Mouse (Mus musculus): ENCODE measurements around the gene Nacc1. TPM values are rescaled to one million over a fixed set of nuclear protein-coding genes. Genes with fewer than 3 reads are reported as not detected.

Nacc1 gene
- polyA plus RNA-seq, 1 experiment, result 86.7 TPM

- Histone ChIP-seq H3K4me1 (ENCODE audit: control insufficient read depth, insufficient read depth, low read length) (peaks cover 2% of the 10 kb centered on the region), H3K27ac (ENCODE audit: insufficient read depth, low read length) (peak overlapping the region; percentile 69; the same call in 1 of the 2 replicates), H3K4me3 (ENCODE audit: insufficient read depth, low read length) (peak overlapping the region; percentile 69)
- TF ChIP-seq POLR2A (IDR thresholded peaks at IDR 0.05; ENCODE audit: extremely low read depth, insufficient read depth, low read length), result peak; percentile 11; the same call in 1 of the 2 replicates
- TF ChIP-seq CTCF (IDR thresholded peaks at IDR 0.05; ENCODE audit: extremely low read depth, insufficient read depth, low read length), result no peak; the same call in 1 of the 2 replicates
These were observed 48.3 kb downstream of the Nacc1 start for GRCm38 (mm10) chr8:84639162-84640009.

GRCm38 (mm10) chr8:84638555-84639161 lies 49.0 kb downstream of the Nacc1 start:
- Histone ChIP-seq H3K27ac (ENCODE audit: insufficient read depth, low read length) (no peak overlapping the region), H3K4me1 (ENCODE audit: control insufficient read depth, insufficient read depth, low read length) (peaks cover 2% of the 10 kb centered on the region), H3K4me3 (ENCODE audit: insufficient read depth, low read length) (peak overlapping the region; percentile 69)
- TF ChIP-seq POLR2A (IDR thresholded peaks at IDR 0.05; ENCODE audit: extremely low read depth, insufficient read depth, low read length), result no peak
- no peak for TF ChIP-seq CTCF (IDR thresholded peaks at IDR 0.05; ENCODE audit: extremely low read depth, insufficient read depth, low read length)

GRCm38 (mm10) chr8:84637946-84638554 lies 49.6 kb downstream of the Nacc1 start:
- TF ChIP-seq POLR2A (IDR thresholded peaks at IDR 0.05; ENCODE audit: extremely low read depth, insufficient read depth, low read length) (no peak), CTCF (IDR thresholded peaks at IDR 0.05; ENCODE audit: extremely low read depth, insufficient read depth, low read length) (no peak)
- Histone ChIP-seq H3K27ac (ENCODE audit: insufficient read depth, low read length) (no peak overlapping the region), H3K4me1 (ENCODE audit: control insufficient read depth, insufficient read depth, low read length) (peaks cover 2% of the 10 kb centered on the region), H3K4me3 (ENCODE audit: insufficient read depth, low read length) (peak overlapping the region; percentile 69; the same call in 1 of the 2 replicates)

DNA sequence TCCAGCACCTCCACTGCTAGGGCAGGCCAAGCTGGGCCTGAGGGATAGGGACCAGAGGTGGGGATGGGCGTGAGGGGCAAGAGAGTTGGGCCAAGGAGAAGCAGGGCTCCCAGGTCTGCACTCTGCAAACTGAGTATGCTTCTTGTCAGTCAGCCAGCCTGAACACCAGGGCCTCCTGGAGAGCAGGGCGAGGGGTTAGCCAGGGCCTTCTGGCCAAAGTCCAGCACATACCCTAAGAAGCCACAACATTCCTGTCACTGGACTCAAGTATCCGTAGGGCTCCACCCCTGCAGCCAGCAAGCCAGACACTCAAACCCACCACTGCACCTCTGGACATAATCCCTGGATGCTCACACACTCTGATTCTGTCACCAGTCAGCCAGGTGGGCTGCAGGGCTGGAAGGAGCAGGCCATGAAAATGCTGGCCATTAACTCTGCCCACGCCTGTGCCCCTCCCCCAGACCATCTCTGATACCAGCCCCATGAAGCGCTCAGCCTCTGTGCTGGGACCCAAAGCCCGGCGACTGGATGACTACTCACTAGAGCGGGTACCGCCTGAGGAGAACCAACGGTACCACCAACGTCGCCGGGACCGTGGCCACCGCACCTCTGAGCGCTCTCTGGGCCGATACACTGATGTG lies 51.5 kb downstream of the Nacc1 start:
- H3K4me3 ChIP-seq (ENCODE audit: insufficient read depth, low read length), result no peak overlapping the region
- peaks cover 2% of the 10 kb centered on the region for H3K4me1 ChIP-seq (ENCODE audit: control insufficient read depth, insufficient read depth, low read length)
- H3K27ac ChIP-seq (ENCODE audit: insufficient read depth, low read length), result no peak overlapping the region
- TF ChIP-seq POLR2A (IDR thresholded peaks at IDR 0.05; ENCODE audit: extremely low read depth, insufficient read depth, low read length) (no peak), CTCF (IDR thresholded peaks at IDR 0.05; ENCODE audit: extremely low read depth, insufficient read depth, low read length) (no peak)

DNA sequence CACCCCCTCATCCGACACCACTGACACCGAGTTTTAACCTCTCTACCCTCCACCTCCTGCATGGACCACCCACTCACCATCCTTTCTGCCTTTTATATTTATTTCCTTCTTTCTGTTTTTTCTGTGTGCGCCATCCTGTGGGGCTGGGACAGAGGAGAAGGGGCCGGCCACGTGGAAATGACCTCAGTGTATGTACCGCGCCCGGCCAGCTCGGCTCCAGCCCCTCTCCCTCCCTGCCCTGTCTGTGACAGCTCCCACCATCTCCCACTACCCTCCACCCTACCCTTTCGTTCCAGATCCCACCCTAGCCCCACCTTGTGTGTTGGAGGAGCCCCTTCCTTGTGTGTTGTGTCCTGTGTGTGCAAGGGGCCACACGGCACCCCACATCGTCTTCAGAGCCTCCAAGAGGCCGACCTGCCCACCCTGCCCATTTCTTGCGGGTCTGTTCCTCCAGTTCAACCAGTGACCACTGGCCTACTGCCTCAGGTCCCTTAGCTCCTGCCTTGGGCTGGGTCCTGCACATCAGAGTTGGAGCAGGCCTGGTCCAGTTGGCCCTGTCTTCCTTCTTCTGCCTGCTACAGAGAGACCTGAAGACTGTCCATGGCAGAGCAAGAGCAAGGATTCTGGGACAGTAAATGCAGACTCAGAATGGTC lies 52.1 kb downstream of the Nacc1 start:
- TF ChIP-seq POLR2A (IDR thresholded peaks at IDR 0.05; ENCODE audit: extremely low read depth, insufficient read depth, low read length), result no peak
- no peak for TF ChIP-seq CTCF (IDR thresholded peaks at IDR 0.05; ENCODE audit: extremely low read depth, insufficient read depth, low read length)
- Histone ChIP-seq H3K4me3 (ENCODE audit: insufficient read depth, low read length) (no peak overlapping the region), H3K27ac (ENCODE audit: insufficient read depth, low read length) (peak overlapping the region; percentile 3; the same call in 1 of the 2 replicates), H3K4me1 (ENCODE audit: control insufficient read depth, insufficient read depth, low read length) (peaks cover 2% of the 10 kb centered on the region)

- Histone ChIP-seq H3K27ac (ENCODE audit: insufficient read depth, low read length) (0 out of 2 replicates have a peak overlapping the region, but pooled peaks have one; percentile 3), H3K4me1 (ENCODE audit: control insufficient read depth, insufficient read depth, low read length) (peaks cover 2% of the 10 kb centered on the region; the same call in 1 of the 2 replicates), H3K4me3 (ENCODE audit: insufficient read depth, low read length) (no peak overlapping the region)
- no peak for TF ChIP-seq POLR2A (IDR thresholded peaks at IDR 0.05; ENCODE audit: extremely low read depth, insufficient read depth, low read length)
These were observed 52.8 kb downstream of the Nacc1 start for GRCm38 (mm10) chr8:84634849-84635304.

DNA sequence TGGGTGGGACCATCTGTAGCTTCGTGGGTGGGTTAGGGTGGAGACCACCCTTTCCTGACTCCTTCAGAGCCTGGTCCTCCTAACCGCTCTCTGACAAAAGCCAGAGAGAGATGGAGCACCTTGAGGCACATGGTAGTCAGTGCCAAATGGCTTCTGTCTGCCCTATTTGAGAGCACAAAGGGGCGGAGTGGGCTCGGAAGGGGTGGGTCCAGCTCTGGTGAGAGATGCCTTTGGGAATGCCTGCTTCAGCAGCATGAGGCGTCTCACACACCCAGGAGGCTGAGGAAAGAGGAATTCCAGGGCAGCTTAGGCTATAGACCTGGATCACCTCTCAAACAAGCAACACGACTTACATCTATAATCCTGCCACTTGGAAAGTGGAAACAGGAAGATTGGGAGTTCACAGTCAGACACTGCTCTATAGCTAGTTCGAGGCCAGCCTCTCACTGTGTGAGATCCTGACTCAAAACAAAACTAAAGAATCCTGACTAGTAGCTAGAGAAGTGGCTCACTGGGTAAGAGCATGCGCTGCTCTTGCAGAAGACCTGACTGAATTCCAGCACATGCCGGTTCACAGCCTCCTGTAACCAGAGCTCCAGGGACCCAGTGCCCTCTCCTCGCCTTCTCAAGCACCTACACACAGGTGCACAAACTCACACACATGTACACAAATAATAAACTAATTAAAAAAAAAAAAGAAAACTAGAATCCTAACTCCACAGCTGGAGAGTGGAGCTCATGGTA lies 53.6 kb downstream of the Nacc1 start:
- Histone ChIP-seq H3K4me1 (ENCODE audit: control insufficient read depth, insufficient read depth, low read length) (peaks cover 2% of the 10 kb centered on the region; the same call in 1 of the 2 replicates), H3K27ac (ENCODE audit: insufficient read depth, low read length) (no peak overlapping the region), H3K4me3 (ENCODE audit: insufficient read depth, low read length) (no peak overlapping the region)
- no peak for TF ChIP-seq POLR2A (IDR thresholded peaks at IDR 0.05; ENCODE audit: extremely low read depth, insufficient read depth, low read length)

- H3K4me1 ChIP-seq (ENCODE audit: control insufficient read depth, insufficient read depth, low read length), result peaks cover 2% of the 10 kb centered on the region; the same call in 1 of the 2 replicates
- TF ChIP-seq POLR2A (IDR thresholded peaks at IDR 0.05; ENCODE audit: extremely low read depth, insufficient read depth, low read length) (no peak), CTCF (IDR thresholded peaks at IDR 0.05; ENCODE audit: extremely low read depth, insufficient read depth, low read length) (no peak)
- no peak overlapping the region for H3K27ac ChIP-seq (ENCODE audit: insufficient read depth, low read length)
- H3K4me3 ChIP-seq (ENCODE audit: insufficient read depth, low read length), result no peak overlapping the region
These were observed 55.8 kb downstream of the Nacc1 start for GRCm38 (mm10) chr8:84631813-84632212.

All from cortical plate, adult 2 months (tissue).